Mouse (Mus musculus) small intestine, adult 2 months (tissue): Measurements from ENCODE around the gene Aqp8. TPM values are rescaled to one million over a fixed set of nuclear protein-coding genes. Genes with fewer than 3 reads are reported as not detected.

ENCODE experiments used
- H3K27ac ChIP-seq: fragments of 200-500 bp; 2 replicates; pipeline ENCODE4 v1.5.1; 2012; ENCODE audit warnings: low read depth, low read length, control low read depth, inconsistent platforms; ENCODE audit not compliant: insufficient read depth
- H3K27me3 ChIP-seq: fragments of 200-500 bp; 2 replicates; pipeline ENCODE4 v1.6.1; 2012; ENCODE audit warnings: mild to moderate bottlenecking, moderate library complexity, low read length, inconsistent platforms; ENCODE audit not compliant: control insufficient read depth, insufficient read depth
- H3K36me3 ChIP-seq: fragments of 200-500 bp; 2 replicates; pipeline ENCODE4 v1.6.1; 2012; ENCODE audit warnings: mild to moderate bottlenecking, low read length, control low read depth, inconsistent platforms; ENCODE audit not compliant: control insufficient read depth, insufficient read depth
- H3K4me1 ChIP-seq: fragments of 200-500 bp; 2 replicates; pipeline ENCODE4 v1.6.1; 2012; ENCODE audit warnings: low read length, inconsistent platforms, mixed read lengths; ENCODE audit not compliant: control insufficient read depth, insufficient read depth, insufficient read length
- H3K4me3 ChIP-seq: fragments of 200-500 bp; 2 replicates; pipeline ENCODE4 v1.5.1; 2012; ENCODE audit warnings: low read depth, mild to moderate bottlenecking, control low read depth, inconsistent platforms, low read length, moderate library complexity
- CTCF ChIP-seq: fragments of 200-500 bp; IDR thresholded peaks from 2 replicates; pipeline ENCODE4 v1.5.1; 2012; ENCODE audit warnings: low read depth, mild to moderate bottlenecking, control low read depth, inconsistent platforms, low read length, moderate library complexity, mixed read lengths; ENCODE audit not compliant: insufficient replicate concordance, insufficient read length; ENCODE audit errors: extremely low read depth
- POLR2A ChIP-seq: fragments of 200-500 bp; IDR thresholded peaks from 2 replicates; pipeline ENCODE4 v1.6.1; 2012; ENCODE audit warnings: low read depth, mild to moderate bottlenecking, control low read depth, inconsistent platforms, low read length, moderate library complexity
- WGBS: fragments of 180-500 bp; shearing (Covaris S2); methylation state at CpG from one replicate; pipeline ENCODE4 v1.1.7; 2018; 5-methylcytosine and 5-hydroxymethylcytosine counted together
- polyA plus RNA-seq: library from polyadenylated mRNA; depleted of rRNA; stranded (reverse); fragments of >200 nt; gene quantifications from 2 replicates; pipeline ENCODE4 v1.2.3, GENCODE M21; 2012; rRNA removed

Gene Aqp8
- polyA plus RNA-seq, result 0.20 and 7.8 TPM in 2 replicates

- H3K27ac ChIP-seq, result no peak within 1 kb of the TSS
- H3K36me3 ChIP-seq, result no peaks in the 10 kb centered on the region
- H3K4me3 ChIP-seq, result no peak within 1 kb of the TSS
- no peak for TF ChIP-seq POLR2A
- TF ChIP-seq CTCF, result 0 out of 2 replicates have a peak, but pooled peaks have one; percentile 24
- H3K27me3 ChIP-seq, result no peaks in the 10 kb centered on the region
- H3K4me1 ChIP-seq, result peaks cover 19% of the 10 kb centered on the region
- WGBS, result 23% methylated on average over 9 of the region's 9 CpGs
Measured at GRCm38 (mm10) chr7:123462070-123462501, at the start of gene Aqp8. Gene Aqp8 (plus strand): TSS chr7:123462291.

- H3K27me3 ChIP-seq, result no peaks in the 10 kb centered on the region
- H3K4me1 ChIP-seq, result peaks cover 4% of the 10 kb centered on the region; the same call in 1 of the 2 replicates
- TF ChIP-seq POLR2A (no peak), CTCF (no peak)
- WGBS, result 85% methylated on average over 4 of the region's 4 CpGs
- H3K27ac ChIP-seq, result no peak overlapping the region
- no peak overlapping the region for H3K4me3 ChIP-seq
- H3K36me3 ChIP-seq, result peaks cover 16% of the 10 kb centered on the region
Measured at GRCm38 (mm10) chr7:123416803-123417202, 45.3 kb upstream of the Aqp8 start.

- Histone ChIP-seq H3K4me1 (peaks cover 4% of the 10 kb centered on the region; the same call in 1 of the 2 replicates), H3K4me3 (no peak overlapping the region), H3K27ac (no peak overlapping the region), H3K36me3 (peaks cover 21% of the 10 kb centered on the region), H3K27me3 (no peaks in the 10 kb centered on the region)
- WGBS, result 79% methylated on average over 3 of the region's 3 CpGs
- no peak for TF ChIP-seq CTCF
- no peak for TF ChIP-seq POLR2A
Measured at GRCm38 (mm10) chr7:123417661-123418060, 44.4 kb upstream of the Aqp8 start.

GRCm38 (mm10) chr7:123419984-123420383 lies 42.1 kb upstream of the Aqp8 start:
- Histone ChIP-seq H3K27me3 (no peaks in the 10 kb centered on the region), H3K4me3 (no peak overlapping the region), H3K4me1 (peaks cover 4% of the 10 kb centered on the region; the same call in 1 of the 2 replicates), H3K27ac (no peak overlapping the region), H3K36me3 (peaks cover 31% of the 10 kb centered on the region)
- WGBS, result 90% methylated on average over 4 of the region's 4 CpGs
- TF ChIP-seq CTCF (no peak), POLR2A (no peak)

GRCm38 (mm10) chr7:123421958-123422357 lies 40.1 kb upstream of the Aqp8 start:
- Histone ChIP-seq H3K4me1 (peaks cover 4% of the 10 kb centered on the region; the same call in 1 of the 2 replicates), H3K4me3 (no peak overlapping the region), H3K27me3 (no peaks in the 10 kb centered on the region), H3K36me3 (peaks cover 32% of the 10 kb centered on the region), H3K27ac (no peak overlapping the region)
- WGBS, result 34% methylated on average over 3 of the region's 3 CpGs
- TF ChIP-seq CTCF (no peak), POLR2A (no peak)

GRCm38 (mm10) chr7:123424281-123424680 lies 37.8 kb upstream of the Aqp8 start:
- WGBS, result 92% methylated on average over 6 of the region's 6 CpGs
- H3K27ac ChIP-seq, result no peak overlapping the region
- no peak overlapping the region for H3K4me3 ChIP-seq
- TF ChIP-seq CTCF (no peak), POLR2A (no peak)
- peaks cover 30% of the 10 kb centered on the region for H3K36me3 ChIP-seq
- peaks cover 4% of the 10 kb centered on the region for H3K4me1 ChIP-seq
- H3K27me3 ChIP-seq, result no peaks in the 10 kb centered on the region

GRCm38 (mm10) chr7:123425134-123425757 lies 36.8 kb upstream of the Aqp8 start:
- no peaks in the 10 kb centered on the region for H3K27me3 ChIP-seq
- peaks cover 27% of the 10 kb centered on the region for H3K36me3 ChIP-seq
- no peak for TF ChIP-seq CTCF
- TF ChIP-seq POLR2A, result no peak
- no peak overlapping the region for H3K4me3 ChIP-seq
- H3K27ac ChIP-seq, result no peak overlapping the region
- H3K4me1 ChIP-seq, result peaks cover 11% of the 10 kb centered on the region
- 92% methylated on average over 6 of the region's 6 CpGs for WGBS
